ENCODE assay signal across 14 mouse cellular contexts in genomic region chr17:82901098-82901891, GRCm38 (mm10).
A peak's percentile ranks its signal among the peaks of the same experiment; 100 is the strongest.
DNase-seq lines count a peak whose midpoint lies in the region; ATAC-seq and TF ChIP-seq lines count a peak whose summit lies in the region.
"Had no signal": no experiment of that assay in that cellular context is flagged by ENCODE, and none has a peak within 500 bp of the region (broad histone marks: within the 10 kb centered on the region; RNA-seq: fewer than 3 reads in every experiment).

No protein-coding gene starts in this region.

- no peaks in the 10 kb centered on the region for H3K36me3 ChIP-seq in limb, embryonic 14.5 days (ENCODE audit: control insufficient read depth, insufficient read depth, low read length)
- no peaks in the 10 kb centered on the region for H3K36me3 ChIP-seq in limb, embryonic 10.5 days
- no peaks in the 10 kb centered on the region for H3K36me3 ChIP-seq in hindbrain, embryonic 14.5 days (replicated peaks; ENCODE audit: control insufficient read depth, insufficient read depth)
- H3K36me3 ChIP-seq: heart, embryonic 13.5 days; limb, embryonic 12.5 days had no signal

- intact Hi-C loops in heart, postnatal 25 days (cut with DNase I): no loop called here

- H3K9ac ChIP-seq in limb, embryonic 14.5 days (ENCODE audit: low read depth, low read length, severe bottlenecking): no peak overlapping the region
- H3K9ac ChIP-seq in hindbrain, embryonic 14.5 days: no peak overlapping the region
- H3K9ac ChIP-seq: heart, embryonic 13.5 days; limb, embryonic 12.5 days had no signal

- no peaks in the 10 kb centered on the region for H3K27me3 ChIP-seq in limb, embryonic 14.5 days (ENCODE audit: control insufficient read depth, insufficient read depth, low read length)
- H3K27me3 ChIP-seq in limb, embryonic 10.5 days (ENCODE audit: low read depth, poor library complexity, severe bottlenecking): no peaks in the 10 kb centered on the region
- no peaks in the 10 kb centered on the region for H3K27me3 ChIP-seq in hindbrain, embryonic 14.5 days (ENCODE audit: control insufficient read depth, insufficient read depth, low read length)
- H3K27me3 ChIP-seq: heart, embryonic 13.5 days; limb, embryonic 12.5 days had no signal

- no peak for ATAC-seq in limb, embryonic 14.5 days (ENCODE audit: low FRiP score, low read depth)
- no peak for ATAC-seq in hindbrain, embryonic 14.5 days (ENCODE audit: low FRiP score)
- ATAC-seq: intestine, embryonic 16.5 days had no signal

- no peak overlapping the region for H3K27ac ChIP-seq in limb, embryonic 14.5 days (replicated peaks; ENCODE audit: low read depth, low read length)
- H3K27ac ChIP-seq in limb, embryonic 10.5 days: no peak overlapping the region
- peak overlapping the region; percentile 89 for H3K27ac ChIP-seq in embryonic fibroblast, embryonic 13.5 days (ENCODE audit: insufficient read depth, low read length)
- no peak overlapping the region for H3K27ac ChIP-seq in hindbrain, embryonic 14.5 days
- H3K27ac ChIP-seq: heart, embryonic 13.5 days; limb, embryonic 12.5 days had no signal

- TF ChIP-seq CTCF in embryonic fibroblast, embryonic 13.5 days (IDR thresholded peaks at IDR 0.05; ENCODE audit: borderline replicate concordance, insufficient read depth, low read length): no peak

- H3K4me1 ChIP-seq in limb, embryonic 14.5 days (ENCODE audit: control insufficient read depth, insufficient read depth, low read length): no peaks in the 10 kb centered on the region
- no peaks in the 10 kb centered on the region for H3K4me1 ChIP-seq in limb, embryonic 10.5 days
- peaks cover 10% of the 10 kb centered on the region for H3K4me1 ChIP-seq in embryonic fibroblast, embryonic 13.5 days (ENCODE audit: control insufficient read depth, insufficient read depth, low read length)
- H3K4me1 ChIP-seq in hindbrain, embryonic 14.5 days (replicated peaks; ENCODE audit: control insufficient read depth, insufficient read depth, low read length): no peaks in the 10 kb centered on the region
- H3K4me1 ChIP-seq: heart, embryonic 13.5 days; limb, embryonic 12.5 days had no signal

- no peak for TF ChIP-seq POLR2A in limb, embryonic 14.5 days (IDR thresholded peaks at IDR 0.05; ENCODE audit: borderline replicate concordance, extremely low read depth, insufficient read depth, insufficient read length)
- TF ChIP-seq POLR2A in embryonic fibroblast, embryonic 13.5 days (IDR thresholded peaks at IDR 0.05; ENCODE audit: low read depth, low read length): no peak

- H3K4me3 ChIP-seq in limb, embryonic 14.5 days (replicated peaks; ENCODE audit: low read length): no peak overlapping the region
- H3K4me3 ChIP-seq in limb, embryonic 10.5 days: no peak overlapping the region
- no peak overlapping the region for H3K4me3 ChIP-seq in embryonic fibroblast, embryonic 13.5 days (ENCODE audit: insufficient read depth, low read length)
- H3K4me3 ChIP-seq in hindbrain, embryonic 14.5 days (replicated peaks; ENCODE audit: low read length): no peak overlapping the region
- H3K4me3 ChIP-seq: heart, embryonic 13.5 days; limb, embryonic 12.5 days had no signal

- no peaks in the 10 kb centered on the region for H3K9me3 ChIP-seq in limb, embryonic 14.5 days (ENCODE audit: control insufficient read depth, low read length)
- H3K9me3 ChIP-seq in limb, embryonic 10.5 days (replicated peaks): no peaks in the 10 kb centered on the region
- peaks cover 4% of the 10 kb centered on the region; the same call in 1 of the 2 replicates for H3K9me3 ChIP-seq in hindbrain, embryonic 14.5 days (ENCODE audit: control insufficient read depth, low read length)
- H3K9me3 ChIP-seq: heart, embryonic 13.5 days had no signal

- 66% methylated on average over 9 of the region's 9 CpGs for WGBS in limb, embryonic 14.5 days
- 85% methylated on average over 9 of the region's 9 CpGs for WGBS in limb, embryonic 10.5 days
- WGBS in hindbrain, embryonic 14.5 days: 55% methylated on average over 9 of the region's 9 CpGs

- peak; percentile 93 for DNase-seq in heart, adult 11 months
- no peak for DNase-seq in heart, postnatal 25 days (ENCODE audit: low spot score)
- DNase-seq in limb, embryonic 14.5 days (ENCODE audit: low spot score): peak; percentile 56
- DNase-seq in limb, embryonic 10.5 days (ENCODE audit: low spot score): no peak
- DNase-seq in MN1 (ENCODE audit: low spot score): peak; percentile 44
- no peak for DNase-seq in thymus, postnatal 14 days
- no peak for DNase-seq in hindbrain, embryonic 14.5 days (ENCODE audit: low spot score)
- DNase-seq: cerebellum, postnatal 14 days; layer of hippocampus, adult 9-11 months; thymus, postnatal 25 days had no signal

- no peak overlapping the region for H3K4me2 ChIP-seq in limb, embryonic 14.5 days (replicated peaks; ENCODE audit: low read depth, low read length, severe bottlenecking)
- H3K4me2 ChIP-seq in hindbrain, embryonic 14.5 days (replicated peaks): no peak overlapping the region
- H3K4me2 ChIP-seq: heart, embryonic 13.5 days; limb, embryonic 12.5 days had no signal

Comparison
In these comparisons a context has a peak if more than half of its experiments do, and no peak if none do; other contexts are left out.
1. DNase-seq: peak in heart, adult 11 months (single experiment), limb, embryonic 14.5 days (single experiment) and MN1 (single experiment); none in heart, postnatal 25 days (single experiment), limb, embryonic 10.5 days (single experiment), thymus, postnatal 14 days (single experiment) and hindbrain, embryonic 14.5 days (single experiment).